Mouse (Mus musculus) megakaryocyte, embryonic 14.5 days (primary cell): ENCODE results near the gene Lama2.
"Not testable (repeated sequence)": the region's sequence is repeated elsewhere in the genome, so short reads cannot be mapped to it uniquely, and the experiment has no call there.

Experiments
- FLI1 ChIP-seq: IDR thresholded peaks from 2 replicates; pipeline ENCODE4 v1.6.1; 2012; ENCODE audit warnings: low read length, inconsistent platforms, mixed read lengths
- GATA1 ChIP-seq: IDR thresholded peaks from 3 replicates; pipeline ENCODE4 v1.6.1; 2012; ENCODE audit warnings: mixed read lengths, low read length, inconsistent platforms, borderline replicate concordance

GRCm38 (mm10) chr10:26936056-26936455 is 683.5 kb downstream of the Lama2 start:
- TF ChIP-seq FLI1, GATA1: not testable (repeated sequence)
